Mouse (Mus musculus) heart, embryonic 14.5 days (tissue): Measurements from ENCODE around the gene Vmn1r53. TPM values are rescaled to one million over a fixed set of nuclear protein-coding genes. Genes with fewer than 3 reads are reported as not detected.

Experiments
- polyA plus RNA-seq: library from polyadenylated mRNA; unstranded; fragments of >200 nt; fragmentation: Nextera tagmentation; extraction: Ambion mirVana; gene quantifications from 2 replicates; pipeline ENCODE4 v1.2.1, GENCODE M21; 2014

Vmn1r53 gene
- polyA plus RNA-seq, 1 experiment from 2014 or later, result not detected

Other genes with a start within 250 kb of the Vmn1r53 start
- gene Vmn1r47, start 208.3 kb downstream of the Vmn1r53 start, polyA plus RNA-seq, result not detected in 2 replicates
- gene Vmn1r48, start 187.6 kb downstream of the Vmn1r53 start, polyA plus RNA-seq, result not detected in 2 replicates
- gene Vmn1r49, start 145.9 kb downstream of the Vmn1r53 start, polyA plus RNA-seq, result not detected in 2 replicates
- gene Vmn1r50, start 123.0 kb downstream of the Vmn1r53 start, polyA plus RNA-seq, result not detected in 2 replicates
- not detected in 2 replicates for gene Vmn1r51, start 101.8 kb downstream of the Vmn1r53 start, polyA plus RNA-seq
- not detected in 2 replicates for gene Vmn1r52, start 49.6 kb downstream of the Vmn1r53 start, polyA plus RNA-seq
- gene V1ra8, start 21.6 kb downstream of the Vmn1r53 start, polyA plus RNA-seq, result not detected in 2 replicates
- gene Vmn1r54, start 21.9 kb upstream of the Vmn1r53 start, polyA plus RNA-seq, result not detected in 2 replicates
- not detected in 2 replicates for gene BC048671, start 76.8 kb upstream of the Vmn1r53 start, polyA plus RNA-seq
- not detected in 2 replicates for gene Chst13, start 100.7 kb upstream of the Vmn1r53 start, polyA plus RNA-seq
- not detected in 2 replicates for gene Uroc1, start 108.8 kb upstream of the Vmn1r53 start, polyA plus RNA-seq
- gene Zxdc, start 145.1 kb upstream of the Vmn1r53 start, polyA plus RNA-seq, result 11.0 and 11.5 TPM in 2 replicates
- gene Cfap100, start 204.4 kb upstream of the Vmn1r53 start, polyA plus RNA-seq, result 0.24 and 0.30 TPM in 2 replicates
- gene Klf15, start 238.1 kb upstream of the Vmn1r53 start, polyA plus RNA-seq, result 13.1 and 14.9 TPM in 2 replicates